Mouse (Mus musculus): Measurements from ENCODE around the gene A4gnt. TPM values are rescaled to one million over a fixed set of nuclear protein-coding genes. Genes with fewer than 3 reads are reported as not detected.

Gene A4gnt
- polyA plus RNA-seq, 1 experiment from 2014 or later, result not detected

DNA sequence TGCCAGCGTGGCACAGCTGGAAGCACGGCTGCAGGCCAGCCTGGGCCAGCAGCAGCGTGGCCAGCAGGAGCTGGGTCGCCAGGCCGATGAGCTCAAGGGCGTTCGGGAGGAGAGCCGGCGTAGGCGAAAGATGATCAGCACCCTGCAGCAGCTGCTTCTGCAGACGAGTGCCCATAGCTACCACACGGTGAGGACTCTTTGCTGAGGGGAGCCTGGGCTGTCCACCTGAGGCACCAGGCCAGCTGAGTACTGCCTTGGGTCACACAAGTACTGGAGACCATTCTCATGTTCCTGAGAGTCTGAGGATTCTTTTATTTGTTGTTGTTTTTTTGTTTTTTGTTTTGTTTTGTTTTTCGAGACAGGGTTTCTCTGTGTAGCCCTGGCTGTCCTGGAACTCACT lies 25.4 kb downstream of the A4gnt start:
- no peak overlapping the region for H3K4me2 ChIP-seq (ENCODE audit: low read depth, low read length)
- no peaks in the 10 kb centered on the region for H3K4me1 ChIP-seq (ENCODE audit: insufficient read depth)
- no peaks in the 10 kb centered on the region for H3K9me3 ChIP-seq (ENCODE audit: low read length)
- DNase-seq (no peak), ATAC-seq (no peak)
- TF ChIP-seq EP300 (IDR thresholded peaks at IDR 0.05; ENCODE audit: low read depth) (no peak), CTCF (IDR thresholded peaks at IDR 0.05; ENCODE audit: low read depth) (no peak)
- no peak overlapping the region for H3K9ac ChIP-seq (replicated peaks)
- 86% methylated on average over 13 of the region's 13 CpGs for WGBS (ENCODE audit: insufficient replicate concordance)
- H3K36me3 ChIP-seq (replicated peaks; ENCODE audit: insufficient read depth, low read length), result no peaks in the 10 kb centered on the region
- no peak overlapping the region for H3K4me3 ChIP-seq (ENCODE audit: low read depth, low read length)
- no peaks in the 10 kb centered on the region for H3K27me3 ChIP-seq (ENCODE audit: insufficient read depth, low read length)
- no peak overlapping the region for H3K27ac ChIP-seq (ENCODE audit: low read depth)

DNA sequence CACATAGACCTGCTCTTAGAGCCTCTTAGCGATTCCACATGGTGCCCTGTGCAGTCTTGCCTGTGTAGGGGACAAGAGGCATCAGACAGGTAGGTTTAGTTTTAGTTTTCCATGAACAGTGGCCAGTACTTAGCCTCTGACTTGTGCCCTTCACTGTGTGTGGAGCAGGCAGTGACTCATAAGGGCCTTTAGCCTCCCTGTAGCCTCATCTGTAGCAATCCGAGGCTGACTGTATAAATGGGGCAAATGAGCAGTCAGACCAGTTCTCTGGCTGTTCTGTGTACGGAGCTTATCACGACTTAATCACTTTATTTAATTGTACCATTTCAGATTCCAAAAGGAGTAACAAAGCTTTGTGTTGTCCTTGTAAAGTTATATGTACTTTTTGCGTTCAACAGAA lies 27.7 kb downstream of the A4gnt start:
- Histone ChIP-seq H3K9me3 (ENCODE audit: low read length) (no peaks in the 10 kb centered on the region), H3K9ac (replicated peaks) (no peak overlapping the region), H3K4me3 (ENCODE audit: low read depth, low read length) (no peak overlapping the region), H3K36me3 (replicated peaks; ENCODE audit: insufficient read depth, low read length) (no peaks in the 10 kb centered on the region), H3K4me1 (ENCODE audit: insufficient read depth) (no peaks in the 10 kb centered on the region), H3K27ac (ENCODE audit: low read depth) (no peak overlapping the region), H3K4me2 (ENCODE audit: low read depth, low read length) (no peak overlapping the region), H3K27me3 (ENCODE audit: insufficient read depth, low read length) (no peaks in the 10 kb centered on the region)
- no peak for TF ChIP-seq CTCF (IDR thresholded peaks at IDR 0.05; ENCODE audit: low read depth)
- no peak for TF ChIP-seq EP300 (IDR thresholded peaks at IDR 0.05; ENCODE audit: low read depth)
- no peak for DNase-seq
- ATAC-seq, result no peak
- 79% methylated on average over 5 of the region's 5 CpGs for WGBS (ENCODE audit: insufficient replicate concordance)

DNA sequence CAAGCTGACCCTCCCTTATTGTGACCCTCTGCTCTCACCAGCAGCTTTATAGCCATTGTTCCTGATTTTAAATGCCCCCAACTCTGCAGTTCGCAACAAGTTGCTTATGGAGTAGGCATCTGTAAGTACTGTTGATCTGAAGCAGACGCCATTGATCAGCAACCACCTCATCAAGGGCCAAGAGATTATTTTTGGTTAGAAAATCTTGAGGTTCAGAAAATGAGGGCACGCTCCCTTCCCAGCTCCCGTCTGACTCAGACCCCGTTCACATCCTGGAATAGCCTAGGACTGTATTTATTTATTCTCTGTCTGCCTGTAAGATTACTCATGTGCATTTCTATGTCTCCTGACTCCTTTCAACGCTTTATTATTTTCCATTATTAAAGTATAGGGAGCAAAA lies 33.1 kb downstream of the A4gnt start:
- no peak overlapping the region for H3K9ac ChIP-seq (replicated peaks)
- ATAC-seq (no peak), DNase-seq (no peak)
- WGBS (ENCODE audit: insufficient replicate concordance), result 78% methylated on average over 6 of the region's 6 CpGs
- H3K27ac ChIP-seq (ENCODE audit: low read depth), result no peak overlapping the region
- H3K9me3 ChIP-seq (ENCODE audit: low read length), result no peaks in the 10 kb centered on the region
- no peaks in the 10 kb centered on the region for H3K36me3 ChIP-seq (replicated peaks; ENCODE audit: insufficient read depth, low read length)
- no peak overlapping the region for H3K4me2 ChIP-seq (ENCODE audit: low read depth, low read length)
- no peaks in the 10 kb centered on the region for H3K27me3 ChIP-seq (ENCODE audit: insufficient read depth, low read length)
- no peaks in the 10 kb centered on the region for H3K4me1 ChIP-seq (ENCODE audit: insufficient read depth)
- TF ChIP-seq EP300 (IDR thresholded peaks at IDR 0.05; ENCODE audit: low read depth) (no peak), CTCF (IDR thresholded peaks at IDR 0.05; ENCODE audit: low read depth) (no peak)
- H3K4me3 ChIP-seq (ENCODE audit: low read depth, low read length), result no peak overlapping the region

DNA sequence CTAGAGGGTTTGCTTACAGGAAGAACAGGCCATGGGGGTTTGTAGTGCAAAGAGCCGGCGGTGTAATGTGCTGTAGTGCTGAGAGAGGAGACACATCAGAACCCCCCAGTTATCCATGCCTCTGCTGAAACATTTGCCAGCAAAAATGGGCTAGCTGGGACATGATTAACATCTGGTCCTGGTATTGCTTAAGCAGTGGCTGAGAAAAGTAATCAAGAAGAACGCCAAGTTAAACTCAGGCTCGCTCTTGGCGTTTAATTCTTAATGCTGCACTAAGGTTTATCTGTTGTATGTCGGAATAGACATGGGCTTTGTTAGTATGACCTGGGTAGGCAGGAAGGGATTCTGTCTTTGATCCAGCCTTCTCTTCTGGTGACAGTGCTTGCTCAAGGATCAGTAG lies 33.8 kb downstream of the A4gnt start:
- no peaks in the 10 kb centered on the region for H3K36me3 ChIP-seq (replicated peaks; ENCODE audit: insufficient read depth, low read length)
- H3K27me3 ChIP-seq (ENCODE audit: insufficient read depth, low read length), result no peaks in the 10 kb centered on the region
- ATAC-seq (no peak), DNase-seq (no peak)
- H3K9me3 ChIP-seq (ENCODE audit: low read length), result no peaks in the 10 kb centered on the region
- H3K4me2 ChIP-seq (ENCODE audit: low read depth, low read length), result no peak overlapping the region
- no peaks in the 10 kb centered on the region for H3K4me1 ChIP-seq (ENCODE audit: insufficient read depth)
- no peak overlapping the region for H3K4me3 ChIP-seq (ENCODE audit: low read depth, low read length)
- no peak overlapping the region for H3K27ac ChIP-seq (ENCODE audit: low read depth)
- no peak overlapping the region for H3K9ac ChIP-seq (replicated peaks)
- WGBS (ENCODE audit: insufficient replicate concordance), result 90% methylated on average over 6 of the region's 6 CpGs
- no peak for TF ChIP-seq CTCF (IDR thresholded peaks at IDR 0.05; ENCODE audit: low read depth)
- no peak for TF ChIP-seq EP300 (IDR thresholded peaks at IDR 0.05; ENCODE audit: low read depth)

DNA sequence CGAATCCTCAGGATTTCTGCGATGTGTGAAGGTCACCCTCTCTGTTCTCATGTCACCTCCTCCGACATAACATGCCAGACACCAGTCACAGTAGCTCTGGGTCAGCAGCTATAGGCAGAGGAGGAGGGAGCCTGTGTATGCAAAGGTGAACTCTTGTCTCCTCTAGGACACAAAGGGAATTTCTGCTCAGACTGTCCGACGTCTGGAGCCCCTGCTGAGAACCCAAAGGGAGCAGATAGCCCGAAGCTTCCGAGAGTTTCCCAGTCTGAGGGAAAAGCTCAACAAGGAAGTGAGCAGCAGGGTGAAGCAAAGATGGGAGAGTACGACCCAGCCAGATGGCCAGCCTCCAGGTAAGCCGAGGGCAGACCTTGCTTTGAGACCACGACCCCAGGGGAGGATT lies 48.5 kb downstream of the A4gnt start:
- 74% methylated on average over 10 of the region's 10 CpGs for WGBS (ENCODE audit: insufficient replicate concordance)
- Histone ChIP-seq H3K36me3 (replicated peaks; ENCODE audit: insufficient read depth, low read length) (no peaks in the 10 kb centered on the region), H3K4me3 (ENCODE audit: low read depth, low read length) (no peak overlapping the region), H3K4me2 (ENCODE audit: low read depth, low read length) (no peak overlapping the region), H3K9ac (replicated peaks) (no peak overlapping the region), H3K4me1 (ENCODE audit: insufficient read depth) (no peaks in the 10 kb centered on the region), H3K27ac (ENCODE audit: low read depth) (no peak overlapping the region), H3K27me3 (ENCODE audit: insufficient read depth, low read length) (no peaks in the 10 kb centered on the region), H3K9me3 (ENCODE audit: low read length) (no peaks in the 10 kb centered on the region)
- ATAC-seq, result no peak
- DNase-seq, result no peak
- TF ChIP-seq CTCF (IDR thresholded peaks at IDR 0.05; ENCODE audit: low read depth), result no peak
- TF ChIP-seq EP300 (IDR thresholded peaks at IDR 0.05; ENCODE audit: low read depth), result no peak

DNA sequence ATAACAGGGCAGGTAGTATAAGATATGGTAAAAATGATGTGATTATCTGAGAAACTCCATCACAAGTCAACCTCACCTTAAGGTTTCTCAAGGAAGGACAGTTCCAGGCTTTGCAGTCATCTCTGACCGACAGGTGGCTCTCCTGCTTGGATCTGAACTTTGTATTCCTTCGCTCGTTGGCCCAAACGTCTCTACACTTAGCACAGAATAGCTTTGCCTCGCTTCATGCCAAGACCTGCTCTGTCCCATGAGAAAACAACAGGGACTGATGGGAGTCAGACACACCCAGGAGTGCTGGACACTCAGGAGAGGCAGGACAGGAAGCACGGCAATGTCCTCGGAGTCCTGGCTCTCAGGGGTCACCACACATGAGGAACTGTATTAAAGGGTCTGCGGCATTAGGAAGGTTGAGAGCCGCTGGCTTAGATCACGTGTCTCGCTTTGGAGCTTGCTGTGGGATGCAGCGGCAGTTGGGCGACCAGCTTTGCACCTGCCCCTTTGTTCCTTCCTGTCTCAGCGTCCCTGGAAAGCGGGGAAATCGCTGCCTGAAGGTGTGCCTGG lies 49.4 kb downstream of the A4gnt start:
- ATAC-seq, result no peak
- no peak for DNase-seq
- Histone ChIP-seq H3K9ac (replicated peaks) (no peak overlapping the region), H3K36me3 (replicated peaks; ENCODE audit: insufficient read depth, low read length) (no peaks in the 10 kb centered on the region), H3K4me1 (ENCODE audit: insufficient read depth) (no peaks in the 10 kb centered on the region), H3K9me3 (ENCODE audit: low read length) (no peaks in the 10 kb centered on the region), H3K27me3 (ENCODE audit: insufficient read depth, low read length) (no peaks in the 10 kb centered on the region), H3K27ac (ENCODE audit: low read depth) (no peak overlapping the region), H3K4me2 (ENCODE audit: low read depth, low read length) (no peak overlapping the region), H3K4me3 (ENCODE audit: low read depth, low read length) (no peak overlapping the region)
- WGBS (ENCODE audit: insufficient replicate concordance), result 71% methylated on average over 16 of the region's 16 CpGs
- TF ChIP-seq EP300 (IDR thresholded peaks at IDR 0.05; ENCODE audit: low read depth), result no peak
- no peak for TF ChIP-seq CTCF (IDR thresholded peaks at IDR 0.05; ENCODE audit: low read depth)

DNA sequence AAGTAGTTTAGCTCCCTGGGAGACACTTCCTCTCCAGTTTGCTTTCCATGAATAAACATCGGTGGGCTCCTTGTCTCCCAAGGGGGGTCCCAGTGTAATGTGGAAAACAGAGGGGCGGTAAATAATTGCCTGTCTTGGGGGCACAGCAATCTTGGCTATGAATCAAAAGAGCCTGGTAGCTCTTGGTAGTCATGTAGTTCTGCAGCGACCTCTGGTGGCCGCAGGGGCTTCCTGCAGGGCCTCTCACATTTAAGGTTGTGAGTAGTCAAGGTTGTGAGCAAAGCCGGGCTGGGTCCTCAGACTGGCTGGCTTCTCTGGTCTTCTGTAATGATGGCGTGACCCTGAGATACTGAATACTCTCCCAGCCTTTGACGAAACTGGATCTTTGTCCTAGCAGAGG lies 50.1 kb downstream of the A4gnt start:
- H3K9ac ChIP-seq (replicated peaks), result no peak overlapping the region
- no peak overlapping the region for H3K4me2 ChIP-seq (ENCODE audit: low read depth, low read length)
- H3K4me1 ChIP-seq (ENCODE audit: insufficient read depth), result no peaks in the 10 kb centered on the region
- 23% methylated on average over 7 of the region's 7 CpGs for WGBS (ENCODE audit: insufficient replicate concordance)
- H3K27me3 ChIP-seq (ENCODE audit: insufficient read depth, low read length), result no peaks in the 10 kb centered on the region
- H3K4me3 ChIP-seq (ENCODE audit: low read depth, low read length), result no peak overlapping the region
- no peaks in the 10 kb centered on the region for H3K36me3 ChIP-seq (replicated peaks; ENCODE audit: insufficient read depth, low read length)
- H3K9me3 ChIP-seq (ENCODE audit: low read length), result no peaks in the 10 kb centered on the region
- no peak for TF ChIP-seq EP300 (IDR thresholded peaks at IDR 0.05; ENCODE audit: low read depth)
- TF ChIP-seq CTCF (IDR thresholded peaks at IDR 0.05; ENCODE audit: low read depth), result peak; percentile 84
- ATAC-seq, result no peak
- peak; percentile 80 for DNase-seq
- no peak overlapping the region for H3K27ac ChIP-seq (ENCODE audit: low read depth)

Measured in liver, postnatal 0 days (tissue).